Mouse (Mus musculus) T-helper 17 cell (primary cell): ENCODE measurements around the gene Sf1.

Source experiments
- in situ Hi-C, 2 experiments: fragments of 300-600 bp; cut with MboI, MseI; formaldehyde crosslinking; loops; 1 replicate in 1 of 2; 2 replicates in 1 of 2; pipeline ENCODE4 v1.15.1; 2025; ENCODE audit warnings: high pct_unique_total_duplicates in 2 of 2

The Sf1 gene

DNA sequence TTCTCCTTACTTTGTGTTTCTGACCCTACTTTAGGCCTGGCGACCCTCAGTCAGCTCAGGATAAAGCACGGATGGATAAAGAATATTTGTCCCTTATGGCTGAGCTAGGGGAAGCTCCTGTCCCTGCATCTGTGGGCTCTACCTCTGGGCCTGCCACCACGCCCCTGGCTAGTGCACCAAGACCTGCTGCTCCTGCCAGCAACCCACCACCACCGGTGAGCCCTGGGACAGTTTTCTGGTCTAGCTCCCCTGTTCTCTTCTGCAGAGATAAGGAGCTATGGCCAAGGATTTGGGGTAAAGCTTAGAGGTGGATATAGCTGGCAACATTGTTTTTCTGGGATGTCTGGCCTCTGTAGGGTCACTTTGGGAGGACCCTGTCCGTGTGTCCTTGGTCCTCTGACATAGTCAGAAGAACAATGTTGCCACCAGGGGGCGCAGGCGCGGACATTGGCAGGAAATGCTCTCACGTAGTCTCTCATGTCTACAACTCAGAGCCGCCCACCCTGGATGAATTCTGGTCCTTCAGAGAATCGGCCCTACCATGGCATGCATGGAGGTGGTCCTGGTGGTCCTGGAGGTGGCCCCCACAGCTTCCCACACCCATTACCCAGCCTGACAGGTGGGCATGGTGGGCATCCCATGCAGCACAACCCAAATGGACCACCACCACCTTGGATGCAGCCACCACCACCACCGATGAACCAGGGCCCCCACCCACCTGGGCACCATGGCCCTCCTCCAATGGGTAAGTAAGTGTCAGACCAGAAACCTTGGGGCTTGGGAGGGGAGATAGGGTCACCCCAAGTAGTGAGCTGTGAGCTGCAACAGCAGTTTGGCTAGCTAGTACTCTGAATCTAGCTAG is 10.3 kb downstream of the Sf1 start:
- in situ Hi-C loops, result no loop called here

DNA sequence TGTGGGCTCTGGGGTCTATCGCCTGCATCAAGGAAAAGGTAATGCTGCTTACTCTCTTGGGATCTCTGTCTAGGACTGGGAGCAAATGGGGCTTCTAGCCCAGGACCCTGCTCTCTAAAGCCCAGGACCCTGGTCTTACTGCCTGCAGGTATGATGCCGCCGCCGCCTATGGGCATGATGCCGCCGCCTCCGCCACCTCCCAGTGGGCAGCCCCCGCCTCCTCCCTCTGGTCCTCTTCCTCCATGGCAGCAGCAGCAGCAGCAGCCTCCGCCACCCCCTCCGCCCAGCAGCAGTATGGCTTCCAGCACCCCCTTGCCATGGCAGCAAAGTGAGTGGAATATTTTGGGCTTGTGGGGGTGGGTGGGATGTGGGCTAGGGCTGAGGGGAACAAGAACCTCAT is 11.1 kb downstream of the Sf1 start:
- in situ Hi-C loops, result no loop called here

DNA sequence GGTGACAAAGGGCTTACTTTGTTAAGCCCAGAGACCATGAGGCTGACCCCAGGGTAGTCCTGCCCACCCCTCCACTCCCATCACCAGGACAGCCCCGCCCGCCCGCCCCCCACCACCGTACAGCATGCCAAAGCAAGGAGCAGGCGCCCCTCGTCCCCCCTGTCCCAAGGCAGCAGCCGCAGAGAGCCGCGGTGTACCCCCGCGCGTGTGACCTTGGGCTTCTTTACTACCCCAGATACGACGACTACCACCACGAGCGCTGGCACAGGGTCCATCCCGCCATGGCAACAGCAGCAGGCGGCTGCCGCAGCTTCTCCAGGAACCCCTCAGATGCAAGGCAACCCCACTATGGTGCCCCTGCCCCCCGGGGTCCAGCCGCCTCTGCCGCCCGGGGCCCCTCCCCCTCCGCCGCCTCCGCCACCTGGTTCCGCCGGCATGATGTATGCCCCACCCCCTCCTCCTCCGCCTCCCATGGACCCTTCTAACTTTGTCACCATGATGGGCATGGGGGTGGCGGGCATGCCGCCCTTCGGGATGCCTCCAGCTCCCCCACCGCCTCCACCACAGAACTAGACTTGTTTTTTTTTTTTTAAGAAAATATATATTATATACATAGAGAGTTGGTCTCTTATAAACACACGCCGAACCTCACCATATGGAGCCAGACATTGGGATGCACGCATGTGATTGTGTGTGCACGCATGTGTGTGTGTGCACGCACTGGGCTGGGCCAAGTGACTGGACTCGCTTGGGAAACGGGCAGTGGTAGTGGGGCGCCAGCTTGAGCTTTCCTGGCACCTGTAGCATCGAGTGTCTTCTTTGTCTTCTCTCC is 12.1 kb downstream of the Sf1 start:
- in situ Hi-C loops, result no loop called here

DNA sequence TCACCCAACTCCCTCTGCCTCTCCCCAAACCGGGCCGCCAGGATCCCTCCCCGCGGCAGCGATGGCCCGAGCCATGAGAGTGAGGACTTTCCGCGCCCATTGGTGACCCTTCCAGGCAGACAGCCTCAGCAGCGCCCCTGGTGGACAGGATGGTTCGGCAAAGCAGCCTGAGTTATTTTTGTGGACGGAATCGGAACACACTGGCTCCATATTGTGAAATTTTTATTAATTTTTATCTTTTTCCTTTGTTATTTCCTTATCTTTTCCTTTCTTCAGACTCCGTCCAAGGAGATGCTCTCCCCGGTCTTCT is 12.7 kb downstream of the Sf1 start:
- in situ Hi-C loops, result no loop called here

DNA sequence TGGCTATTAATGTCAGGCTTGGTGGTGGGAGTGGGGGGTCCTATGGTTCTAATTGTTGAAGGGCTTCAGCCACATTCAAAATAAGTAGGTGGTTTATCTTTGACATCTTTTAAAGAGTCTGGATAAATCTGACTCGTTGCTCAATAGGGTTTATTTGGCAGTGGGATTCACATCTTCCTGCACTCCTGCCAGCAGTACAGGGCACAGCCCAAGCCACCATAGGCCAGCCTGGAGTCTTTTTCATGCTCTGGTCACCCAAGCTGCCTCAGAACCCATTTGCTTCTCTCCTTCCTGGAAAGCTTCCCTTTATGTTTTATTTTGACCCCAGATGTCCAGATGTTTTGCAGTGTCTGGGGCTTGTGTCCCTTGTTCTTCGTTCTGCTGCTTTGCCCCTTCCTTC is 13.2 kb downstream of the Sf1 start:
- in situ Hi-C loops, result no loop called here

DNA sequence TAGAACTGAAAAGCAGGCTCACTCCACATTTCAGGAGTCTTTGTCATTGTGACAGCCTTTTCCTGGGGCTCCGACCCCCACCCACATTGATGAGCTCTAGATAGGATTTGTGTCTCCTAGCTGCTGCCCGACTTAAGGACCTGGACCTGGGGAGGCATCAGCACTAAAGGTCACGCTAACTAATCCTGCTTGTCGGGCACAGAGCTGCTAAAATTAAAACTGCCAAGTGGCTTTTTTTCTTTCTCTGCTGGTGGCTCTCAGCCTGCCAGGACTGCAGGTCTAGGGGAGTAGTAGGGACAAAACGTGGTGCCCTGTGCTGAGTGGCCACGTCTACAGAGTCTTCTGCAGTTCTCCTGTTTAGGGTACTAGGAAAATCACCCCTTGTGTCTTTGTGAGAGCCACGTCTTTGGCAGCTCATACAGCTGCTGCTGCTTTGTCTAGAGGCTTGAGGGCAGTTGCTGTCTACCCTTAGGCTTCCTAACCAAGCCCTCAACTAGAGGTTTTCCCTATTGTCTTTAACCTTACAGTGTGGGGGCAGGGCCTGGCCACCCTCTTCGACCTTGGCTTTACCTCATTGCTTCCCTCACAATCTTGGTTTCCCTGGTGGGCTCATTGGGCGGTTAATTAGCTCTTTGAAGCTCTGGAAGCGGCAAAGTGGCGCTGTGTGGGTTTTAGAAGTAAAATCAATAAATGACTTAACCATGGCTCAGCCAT is 14.0 kb downstream of the Sf1 start:
- in situ Hi-C loops, result no loop called here

DNA sequence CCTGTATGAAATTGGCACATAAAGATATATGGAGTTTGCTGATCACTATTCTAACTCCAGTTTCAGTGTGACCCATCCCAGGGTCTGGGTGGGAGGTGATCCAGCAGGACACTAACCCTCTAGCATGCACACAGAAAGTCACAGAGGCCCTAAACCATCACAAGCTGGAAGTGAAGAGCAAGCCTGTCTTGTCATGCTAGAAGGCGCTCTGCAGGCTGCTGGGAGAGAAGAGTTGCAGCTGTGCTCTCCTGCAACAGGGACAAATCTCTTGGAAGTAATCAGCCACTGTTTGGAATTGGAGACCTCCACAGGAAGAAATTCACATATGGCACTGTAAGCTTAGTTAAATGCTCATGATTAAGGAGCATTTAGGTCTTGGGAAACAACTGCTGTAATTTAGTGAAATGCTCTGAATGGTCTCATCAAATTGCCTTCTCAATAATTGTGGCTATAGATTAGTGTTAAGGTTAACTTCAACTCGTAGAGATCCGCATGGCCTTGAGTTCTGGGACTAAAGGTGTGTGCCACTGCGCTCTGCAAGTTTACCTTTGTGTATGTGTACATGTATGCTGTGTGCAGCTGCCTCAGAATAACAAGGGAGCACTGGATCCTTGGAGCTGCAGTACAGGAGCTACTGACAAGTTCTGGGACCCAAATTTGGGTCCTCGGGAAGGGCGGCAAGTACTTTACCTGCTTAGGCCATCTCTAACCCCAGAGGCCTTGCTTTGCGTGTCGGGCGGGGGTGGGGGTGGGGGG is 17.1 kb downstream of the Sf1 start:
- in situ Hi-C loops, result loop anchor here in 1 of 2 experiments (10.0 kb wide), 1 partner anchor 454 kb away; no protein-coding TSS in a partner anchor

DNA sequence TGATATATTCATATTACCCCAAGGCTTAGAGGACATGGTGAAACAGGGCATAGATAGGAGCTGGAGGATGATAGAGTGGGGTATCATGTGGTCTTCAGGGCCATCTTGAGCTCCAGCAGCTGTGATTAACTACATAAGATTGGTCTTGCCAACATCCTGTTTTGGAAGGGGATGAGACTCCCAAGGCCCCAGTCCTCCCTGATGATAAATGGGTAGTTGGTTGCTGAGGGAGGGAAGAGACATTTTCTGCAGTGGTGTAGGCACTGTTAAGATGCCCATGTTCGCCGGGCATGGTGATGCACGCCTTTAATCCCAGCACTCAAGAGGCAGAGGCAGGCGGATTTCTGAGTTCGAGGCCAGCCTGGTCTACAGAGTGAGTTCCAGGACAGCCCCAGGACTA is 17.7 kb downstream of the Sf1 start:
- in situ Hi-C loops, result loop anchor here in 1 of 2 experiments (10.0 kb wide), 1 partner anchor 454 kb away; no protein-coding TSS in a partner anchor

DNA sequence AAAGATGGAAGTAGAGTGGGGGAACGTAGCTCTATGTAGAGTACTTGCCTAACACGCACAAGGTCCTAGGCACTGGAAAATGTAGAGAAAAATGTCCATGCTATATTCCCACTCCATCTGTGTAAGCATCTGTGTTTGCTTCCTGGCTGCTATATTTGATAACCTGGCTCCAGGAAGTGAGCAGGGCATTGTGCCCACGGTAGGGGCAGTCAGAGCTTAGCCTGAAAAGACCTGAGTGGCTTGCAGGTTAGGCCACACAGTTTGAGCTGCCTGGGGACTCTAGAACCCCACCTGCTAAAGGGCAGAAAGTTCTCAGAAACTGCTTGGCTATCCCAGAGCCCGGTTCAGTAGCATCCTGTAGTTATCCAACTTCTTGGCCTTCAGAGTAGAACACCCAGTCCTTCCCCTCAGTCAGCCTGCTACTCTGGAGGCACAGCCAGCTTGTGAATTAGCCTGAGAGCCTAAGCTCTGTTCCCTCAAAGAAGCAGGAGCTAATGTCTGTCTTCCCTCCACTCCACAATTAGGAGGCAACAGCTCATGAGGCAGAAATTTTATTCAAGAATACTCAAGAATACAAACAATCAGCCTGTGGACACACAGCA is 18.9 kb downstream of the Sf1 start:
- in situ Hi-C loops, result loop anchor here in 1 of 2 experiments (10.0 kb wide), 1 partner anchor 452 kb away; no protein-coding TSS in a partner anchor

DNA sequence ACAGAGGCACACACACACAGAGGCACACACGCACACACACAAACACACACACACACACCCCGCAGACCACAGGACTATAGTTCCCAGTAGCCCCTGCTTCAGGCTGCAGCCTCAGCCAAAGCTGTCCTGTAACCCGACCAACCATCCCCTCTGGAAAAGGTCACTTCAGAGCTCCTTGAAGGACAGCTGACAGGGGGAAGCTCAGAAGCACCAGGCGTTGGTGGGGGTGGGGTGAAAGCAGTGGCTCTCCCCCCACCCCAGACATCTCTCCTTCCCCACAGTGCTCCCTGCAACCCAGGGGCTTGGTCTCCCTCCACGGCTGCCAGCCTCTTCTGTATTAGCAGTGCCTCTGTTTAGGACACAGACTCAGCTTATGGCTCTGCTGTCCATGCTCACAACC is 20.0 kb downstream of the Sf1 start:
- in situ Hi-C loops, result loop anchor here in 1 of 2 experiments (10.0 kb wide), 1 partner anchor 451 kb away; no protein-coding TSS in a partner anchor

DNA sequence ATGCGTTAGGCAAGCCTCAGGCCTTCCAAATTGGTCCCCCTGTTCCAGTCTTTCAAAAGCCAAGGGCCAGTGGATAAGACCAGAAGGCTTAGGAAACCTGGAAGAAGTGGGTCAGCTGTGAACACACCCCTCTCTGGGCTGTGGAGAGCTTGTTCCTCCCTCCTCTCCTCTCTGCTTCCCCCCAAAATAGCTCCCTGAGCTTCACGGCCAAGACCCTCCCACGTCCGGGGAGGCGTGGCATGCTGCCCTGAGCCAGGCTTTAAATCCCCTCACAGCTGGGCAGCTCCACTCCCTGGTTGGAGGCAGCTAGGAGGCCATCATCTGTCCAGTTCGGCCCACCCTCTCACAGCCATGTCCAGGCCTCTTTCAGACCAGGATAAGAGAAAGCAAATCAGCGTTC is 20.6 kb downstream of the Sf1 start, which contains the start of gene Pygm:
Gene Pygm (plus strand): TSS at position 272 of the 400 bp plus-strand sequence.
- in situ Hi-C loops, result loop anchor here in 1 of 2 experiments (10.0 kb wide), 1 partner anchor 451 kb away; no protein-coding TSS in a partner anchor

DNA sequence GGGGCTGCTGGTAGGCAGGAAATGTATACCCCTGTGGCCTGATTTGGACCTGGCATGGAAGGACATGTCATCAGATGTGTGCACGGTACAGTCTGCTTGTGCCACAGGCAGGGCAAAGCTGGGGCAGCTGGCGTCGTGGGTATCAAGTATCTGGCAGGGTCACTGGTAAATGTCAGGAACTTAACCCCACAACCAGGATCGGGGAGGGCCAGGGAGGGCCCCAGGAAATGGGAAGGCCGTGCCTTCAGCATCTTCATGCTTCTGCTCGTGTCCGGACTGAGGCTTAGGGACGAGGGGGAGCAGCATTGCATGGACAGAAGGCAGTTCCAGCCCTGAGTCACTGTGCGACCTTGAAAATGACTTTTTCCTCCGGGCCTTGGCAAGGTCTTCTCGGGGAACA is 21.5 kb downstream of the Sf1 start:
- in situ Hi-C loops, result loop anchor here in 1 of 2 experiments (10.0 kb wide), 1 partner anchor 450 kb away; no protein-coding TSS in a partner anchor

DNA sequence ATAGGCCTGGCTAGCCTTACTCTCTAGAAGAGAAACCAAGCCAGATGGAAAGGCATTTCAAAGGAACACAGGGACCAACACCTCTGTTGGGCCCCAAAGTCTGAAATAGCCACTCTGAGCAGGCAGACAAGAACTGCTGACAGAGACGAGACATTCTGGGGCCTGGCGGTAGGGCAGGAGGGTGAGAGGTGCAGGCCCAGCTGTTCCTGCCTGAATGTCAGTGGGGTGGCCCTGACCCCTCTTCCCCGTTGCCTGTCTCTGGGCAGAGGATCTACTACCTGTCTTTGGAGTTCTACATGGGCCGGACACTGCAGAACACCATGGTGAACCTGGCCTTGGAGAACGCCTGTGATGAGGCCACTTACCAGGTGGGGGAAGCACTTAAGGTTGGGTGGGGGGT is 21.9 kb downstream of the Sf1 start:
- in situ Hi-C loops, result loop anchor here in 1 of 2 experiments (10.0 kb wide), 1 partner anchor 449 kb away; no protein-coding TSS in a partner anchor

DNA sequence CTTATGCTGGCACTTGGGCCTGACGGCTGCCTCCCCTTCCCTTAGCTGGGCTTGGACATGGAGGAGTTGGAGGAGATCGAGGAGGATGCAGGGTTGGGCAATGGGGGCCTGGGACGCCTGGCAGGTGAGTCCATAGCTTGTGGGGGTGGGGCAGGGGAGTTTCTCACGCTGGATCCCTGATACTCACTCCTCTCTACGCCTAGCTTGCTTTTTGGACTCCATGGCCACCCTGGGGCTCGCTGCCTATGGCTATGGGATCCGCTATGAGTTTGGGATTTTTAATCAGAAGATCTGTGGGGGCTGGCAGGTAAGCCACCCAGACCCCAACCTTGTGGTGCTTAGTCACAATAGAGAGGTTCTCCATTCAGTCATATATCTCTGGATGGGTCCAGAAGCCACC is 22.3 kb downstream of the Sf1 start:
- in situ Hi-C loops, result loop anchor here in 1 of 2 experiments (10.0 kb wide), 1 partner anchor 449 kb away; no protein-coding TSS in a partner anchor

DNA sequence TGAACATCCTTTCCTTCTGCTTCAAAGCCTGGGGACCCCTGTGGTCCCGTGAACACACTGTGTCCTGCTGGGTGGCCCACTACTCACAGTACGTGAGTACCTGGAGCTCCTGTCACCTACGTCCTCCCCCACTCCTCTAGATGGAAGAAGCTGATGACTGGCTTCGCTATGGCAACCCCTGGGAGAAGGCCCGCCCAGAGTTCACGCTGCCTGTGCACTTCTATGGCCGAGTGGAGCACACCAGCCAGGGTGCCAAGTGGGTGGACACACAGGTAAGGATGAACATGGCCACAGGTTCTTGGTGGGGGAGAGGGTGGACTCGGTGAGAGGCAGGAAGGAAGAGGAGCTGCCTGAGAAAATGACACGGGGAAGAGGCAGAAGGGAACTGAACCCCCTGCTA is 22.7 kb downstream of the Sf1 start:
- in situ Hi-C loops, result loop anchor here in 1 of 2 experiments (10.0 kb wide), 1 partner anchor 449 kb away; no protein-coding TSS in a partner anchor

DNA sequence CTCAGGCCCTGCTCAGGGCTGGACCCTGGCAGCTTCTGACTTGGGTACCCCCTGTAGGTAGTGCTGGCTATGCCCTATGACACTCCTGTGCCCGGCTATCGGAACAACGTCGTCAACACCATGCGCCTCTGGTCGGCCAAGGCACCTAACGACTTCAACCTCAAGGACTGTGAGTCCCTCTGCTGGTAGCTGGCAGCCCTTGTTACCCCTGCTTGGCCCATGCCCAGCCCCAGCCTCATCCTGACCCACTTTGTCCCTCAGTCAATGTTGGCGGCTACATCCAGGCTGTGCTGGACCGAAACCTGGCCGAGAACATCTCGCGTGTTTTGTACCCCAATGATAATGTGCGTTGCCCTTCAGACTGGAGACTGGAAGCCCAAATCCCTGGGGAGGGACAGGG is 24.5 kb downstream of the Sf1 start:
- in situ Hi-C loops, result loop anchor here in 1 of 2 experiments (10.0 kb wide), 1 partner anchor 447 kb away; no protein-coding TSS in a partner anchor

DNA sequence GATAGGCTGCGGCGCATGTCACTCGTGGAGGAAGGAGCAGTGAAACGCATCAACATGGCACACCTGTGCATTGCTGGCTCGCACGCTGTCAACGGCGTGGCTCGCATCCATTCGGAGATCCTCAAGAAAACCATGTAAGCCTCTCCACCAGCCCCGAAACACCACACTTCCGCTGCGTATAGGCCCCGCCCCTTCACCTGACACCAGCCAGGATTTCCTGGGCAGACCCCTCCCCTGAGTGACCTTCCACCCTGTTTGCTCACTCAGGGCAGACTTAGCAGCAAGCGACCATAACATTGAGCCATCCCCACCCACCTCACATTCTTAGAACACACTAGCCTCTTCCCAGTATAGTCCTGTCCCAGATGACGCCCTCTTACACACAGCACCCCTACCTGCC is 26.3 kb downstream of the Sf1 start:
- in situ Hi-C loops, result loop anchor here in 1 of 2 experiments (10.0 kb wide), 1 partner anchor 445 kb away; no protein-coding TSS in a partner anchor

DNA sequence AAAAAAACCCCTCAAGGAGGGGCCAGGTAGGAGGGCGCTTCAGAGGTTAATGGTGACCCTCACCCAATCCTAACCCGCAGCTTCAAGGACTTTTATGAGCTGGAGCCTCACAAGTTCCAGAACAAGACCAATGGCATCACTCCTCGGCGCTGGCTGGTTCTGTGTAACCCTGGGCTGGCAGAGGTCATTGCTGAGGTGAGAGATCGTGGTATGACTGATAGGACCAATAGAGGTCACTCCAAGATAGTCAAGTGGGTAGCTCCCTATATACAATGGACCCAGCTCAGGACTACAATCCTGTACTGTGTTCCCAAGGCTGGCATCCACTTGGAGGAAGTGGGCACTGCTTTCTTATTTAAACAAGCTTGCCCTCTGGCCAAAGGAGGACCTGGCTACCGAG is 26.8 kb downstream of the Sf1 start:
- in situ Hi-C loops, result no loop called here

DNA sequence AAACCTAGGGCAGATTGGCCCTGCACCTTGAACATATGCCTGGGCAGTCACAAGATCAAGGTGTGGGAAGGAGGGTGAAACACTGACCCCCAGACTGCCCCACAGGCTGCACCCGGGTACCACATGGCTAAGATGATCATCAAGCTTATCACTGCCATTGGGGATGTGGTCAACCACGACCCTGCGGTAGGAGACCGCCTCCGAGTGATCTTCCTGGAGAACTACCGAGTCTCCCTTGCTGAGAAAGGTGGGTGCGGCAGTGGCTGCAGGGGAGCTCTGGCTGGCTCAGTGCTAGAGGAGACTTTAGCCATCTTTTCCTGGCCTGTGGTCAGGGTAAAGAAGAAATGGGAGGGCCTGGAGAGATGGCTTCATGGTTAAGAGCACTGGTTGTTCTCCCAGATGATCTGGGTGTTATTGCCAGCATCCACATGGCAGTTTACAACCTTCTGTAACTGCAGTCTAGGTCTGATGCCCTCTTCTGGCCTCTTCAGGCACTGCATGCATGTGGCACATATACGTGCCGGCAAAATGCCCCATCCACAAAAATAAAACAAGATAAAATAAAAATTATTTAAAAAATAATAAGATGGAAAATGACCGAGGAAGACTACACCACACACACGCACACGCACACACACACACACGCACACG is 29.4 kb downstream of the Sf1 start:
- in situ Hi-C loops, result no loop called here

DNA sequence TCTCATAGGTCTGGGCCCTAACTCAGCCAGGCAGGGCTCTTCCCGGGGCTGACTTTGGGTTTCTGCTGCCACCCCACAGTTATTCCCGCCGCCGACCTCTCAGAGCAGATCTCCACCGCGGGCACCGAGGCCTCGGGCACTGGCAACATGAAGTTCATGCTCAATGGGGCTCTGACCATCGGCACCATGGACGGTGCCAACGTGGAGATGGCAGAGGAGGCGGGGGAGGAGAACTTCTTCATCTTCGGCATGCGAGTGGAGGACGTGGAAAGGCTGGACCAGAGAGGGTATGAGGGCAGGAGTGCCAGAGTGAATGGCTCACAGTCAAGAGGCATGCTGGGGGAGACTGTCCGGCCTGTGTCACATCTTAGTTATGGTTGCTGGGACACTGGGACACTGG is 30.1 kb downstream of the Sf1 start:
- in situ Hi-C loops, result no loop called here
